Mouse (Mus musculus) lung, adult 2 months (tissue): ENCODE measurements around the gene Senp3. TPM values are rescaled to one million over a fixed set of nuclear protein-coding genes. Genes with fewer than 3 reads are reported as not detected.

ENCODE experiments used
- DNase-seq: peaks from one replicate; pipeline ENCODE4 v3.0.0; 2022
- H3K4me1 ChIP-seq: fragments of 200-500 bp; 2 replicates; pipeline ENCODE4 v1.6.1; 2011; ENCODE audit warnings: low read length; ENCODE audit not compliant: control insufficient read depth, insufficient read depth
- H3K4me3 ChIP-seq: fragments of 200-500 bp; replicated peaks from 2 replicates; pipeline ENCODE3; 2011; ENCODE audit warnings: low read depth, mild to moderate bottlenecking, control low read depth, low read length; ENCODE audit errors: extremely low read depth
- CTCF ChIP-seq: fragments of 200-500 bp; IDR thresholded peaks from 2 replicates; pipeline ENCODE4 v1.5.1; 2011; ENCODE audit warnings: mild to moderate bottlenecking, low read length, control low read depth; ENCODE audit not compliant: insufficient read depth
- POLR2A ChIP-seq: fragments of 200-500 bp; IDR thresholded peaks from 2 replicates; pipeline ENCODE4 v1.6.1; 2011; ENCODE audit warnings: low read depth, mild to moderate bottlenecking, control low read depth, low read length, borderline replicate concordance; ENCODE audit errors: extremely low read depth
- WGBS: fragments of 180-500 bp; shearing (Covaris S2); methylation state at CpG from one replicate; pipeline ENCODE4 v1.1.7; 2018; 5-methylcytosine and 5-hydroxymethylcytosine counted together
- polyA plus RNA-seq: library from polyadenylated mRNA; depleted of rRNA; stranded (reverse); fragments of >200 nt; gene quantifications from 2 replicates; pipeline ENCODE4 v1.2.3, GENCODE M21; 2012

Senp3 gene
- polyA plus RNA-seq, 1 experiment, result 55.0 TPM

- H3K4me1 ChIP-seq, result peaks cover 26% of the 10 kb centered on the region
- TF ChIP-seq CTCF (no peak), POLR2A (no peak)
- WGBS, result 64% methylated on average over 7 of the region's 7 CpGs
- no peak for DNase-seq
- no peak overlapping the region for H3K4me3 ChIP-seq
These were observed 1.7 kb upstream of the Senp3 start for GRCm38 (mm10) chr11:69683576-69683975.

- H3K4me3 ChIP-seq, result no peak overlapping the region
- TF ChIP-seq CTCF (peak; percentile 96), POLR2A (no peak)
- WGBS, result 14% methylated on average over 12 of the region's 12 CpGs
- peak; percentile 93 for DNase-seq
- H3K4me1 ChIP-seq, result peaks cover 26% of the 10 kb centered on the region
These were observed 1.1 kb upstream of the Senp3 start for GRCm38 (mm10) chr11:69682840-69683533.

GRCm38 (mm10) chr11:69682209-69682839 is 440 bp upstream of the Senp3 start:
- no peak for TF ChIP-seq POLR2A
- no peak for TF ChIP-seq CTCF
- H3K4me1 ChIP-seq, result peaks cover 26% of the 10 kb centered on the region
- peak; percentile 46 for DNase-seq
- WGBS, result 12% methylated on average over 24 of the region's 24 CpGs
- peak overlapping the region; percentile 77 for H3K4me3 ChIP-seq

GRCm38 (mm10) chr11:69680136-69680855 is 1.6 kb downstream of the Senp3 start:
- TF ChIP-seq POLR2A, result no peak
- no peak for TF ChIP-seq CTCF
- peaks cover 12% of the 10 kb centered on the region for H3K4me1 ChIP-seq
- no peak overlapping the region for H3K4me3 ChIP-seq
- no peak for DNase-seq
- 86% methylated on average over 30 of the region's 30 CpGs for WGBS

- Histone ChIP-seq H3K4me3 (no peak overlapping the region), H3K4me1 (peaks cover 6% of the 10 kb centered on the region; the same call in 1 of the 2 replicates)
- no peak for DNase-seq
- WGBS, result 85% methylated on average over 2 of the region's 2 CpGs
- TF ChIP-seq CTCF (no peak), POLR2A (no peak)
These were observed 2.7 kb downstream of the Senp3 start for GRCm38 (mm10) chr11:69679144-69679543.

- TF ChIP-seq CTCF, result no peak
- TF ChIP-seq POLR2A, result peak; percentile 91
- Histone ChIP-seq H3K4me3 (peak within 1 kb of the TSS; percentile 94), H3K4me1 (peaks cover 8% of the 10 kb centered on the region; the same call in 1 of the 2 replicates)
- under 1% methylated on average over 36 of the region's 36 CpGs for WGBS
- peak; percentile 100 for DNase-seq
These were observed 9.6 kb downstream of the Senp3 start, which contains the start of gene Eif4a1 for GRCm38 (mm10) chr11:69672211-69672706. Eif4a1 (minus strand) TSS chr11:69672423.

GRCm38 (mm10) chr11:69671726-69672124 is 10.2 kb downstream of the Senp3 start:
- no peak for TF ChIP-seq CTCF
- no peak for TF ChIP-seq POLR2A
- peaks cover 8% of the 10 kb centered on the region; the same call in 1 of the 2 replicates for H3K4me1 ChIP-seq
- DNase-seq, result no peak
- H3K4me3 ChIP-seq, result peak overlapping the region; percentile 94
- WGBS, result under 1% methylated on average over 43 of the region's 43 CpGs

- peak; percentile 91 for DNase-seq
- TF ChIP-seq POLR2A (peak; percentile 48), CTCF (no peak)
- WGBS, result 1% methylated on average over 60 of the region's 61 CpGs
- peaks cover 8% of the 10 kb centered on the region; the same call in 1 of the 2 replicates for H3K4me1 ChIP-seq
- H3K4me3 ChIP-seq, result peak overlapping the region; percentile 94
These were observed 10.8 kb downstream of the Senp3 start for GRCm38 (mm10) chr11:69670786-69671725.
